Mouse (Mus musculus): ENCODE data around the gene Cadm4. TPM values are rescaled to one million over a fixed set of nuclear protein-coding genes. Genes with fewer than 3 reads are reported as not detected.

Cadm4 gene
- polyA plus RNA-seq (2014; fragmentation: Illumina TruSeq; extraction: RNeasy Lipid Tissue Mini Kit (QIAGEN cat#74804)) = 0.34 TPM

DNA sequence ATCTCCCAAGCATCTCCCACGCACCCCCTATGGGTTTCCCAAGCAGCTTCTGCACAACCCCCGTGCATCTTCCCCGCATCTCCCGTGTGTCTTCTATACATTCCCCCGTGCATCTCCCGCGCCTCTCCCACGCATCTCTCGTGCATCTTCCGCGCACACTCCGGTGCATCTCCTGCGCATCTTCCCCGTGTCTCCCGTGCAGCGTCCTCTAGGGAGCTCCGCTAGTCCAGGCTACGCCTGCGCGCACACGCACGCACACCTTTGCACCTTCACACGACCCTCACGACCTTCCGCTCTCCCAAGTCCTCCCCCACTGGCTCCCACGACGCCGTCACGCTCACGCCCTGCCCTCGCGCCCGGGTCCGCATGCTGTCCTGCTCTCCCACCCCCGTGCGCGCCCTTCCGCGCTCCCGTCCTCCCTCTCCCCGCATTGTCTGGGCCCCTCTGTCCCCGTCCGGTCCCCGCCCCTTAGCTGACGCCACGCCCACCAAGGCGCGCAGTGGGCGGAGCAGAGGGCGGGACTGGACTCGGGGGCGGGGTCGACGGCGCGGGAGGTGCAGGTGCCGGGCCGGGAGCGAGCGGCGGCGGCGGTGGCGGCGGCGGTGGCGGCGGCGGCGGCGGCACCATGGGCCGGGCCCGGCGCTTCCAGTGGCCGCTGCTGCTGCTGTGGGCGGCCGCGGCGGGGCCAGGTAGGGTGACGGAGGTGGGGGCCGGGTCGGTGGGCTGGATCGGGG lies at the start of gene Cadm4:
Gene Cadm4, plus strand, starts transcription at position 550 of the 734 bp plus-strand sequence.

DNA sequence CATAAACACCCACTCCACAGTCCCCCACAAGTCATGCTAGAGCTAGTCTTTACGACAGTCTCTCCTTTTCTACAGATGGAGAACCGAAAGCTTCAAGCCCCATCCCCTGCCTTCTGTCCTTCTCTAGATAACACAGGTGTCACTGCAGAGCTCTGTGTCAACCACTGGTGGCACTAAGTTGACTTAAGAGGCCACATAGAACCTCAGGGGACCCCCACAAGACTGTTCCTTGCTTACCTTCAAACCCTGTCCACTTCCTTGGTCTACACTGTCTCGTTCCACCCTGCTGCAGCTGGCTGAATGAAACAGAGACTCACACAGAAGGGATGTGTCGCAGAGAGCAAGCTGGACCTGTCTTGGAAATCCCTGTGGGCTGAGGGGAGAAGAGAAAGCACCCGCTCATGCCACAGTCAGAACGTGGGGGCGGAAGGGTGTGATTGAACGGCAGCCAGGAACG lies 29.9 kb upstream of the Cadm4 start, which contains the start of gene Irgc1:
Gene Irgc1, minus strand, starts transcription at position 443 of the 457 bp plus-strand sequence.

DNA sequence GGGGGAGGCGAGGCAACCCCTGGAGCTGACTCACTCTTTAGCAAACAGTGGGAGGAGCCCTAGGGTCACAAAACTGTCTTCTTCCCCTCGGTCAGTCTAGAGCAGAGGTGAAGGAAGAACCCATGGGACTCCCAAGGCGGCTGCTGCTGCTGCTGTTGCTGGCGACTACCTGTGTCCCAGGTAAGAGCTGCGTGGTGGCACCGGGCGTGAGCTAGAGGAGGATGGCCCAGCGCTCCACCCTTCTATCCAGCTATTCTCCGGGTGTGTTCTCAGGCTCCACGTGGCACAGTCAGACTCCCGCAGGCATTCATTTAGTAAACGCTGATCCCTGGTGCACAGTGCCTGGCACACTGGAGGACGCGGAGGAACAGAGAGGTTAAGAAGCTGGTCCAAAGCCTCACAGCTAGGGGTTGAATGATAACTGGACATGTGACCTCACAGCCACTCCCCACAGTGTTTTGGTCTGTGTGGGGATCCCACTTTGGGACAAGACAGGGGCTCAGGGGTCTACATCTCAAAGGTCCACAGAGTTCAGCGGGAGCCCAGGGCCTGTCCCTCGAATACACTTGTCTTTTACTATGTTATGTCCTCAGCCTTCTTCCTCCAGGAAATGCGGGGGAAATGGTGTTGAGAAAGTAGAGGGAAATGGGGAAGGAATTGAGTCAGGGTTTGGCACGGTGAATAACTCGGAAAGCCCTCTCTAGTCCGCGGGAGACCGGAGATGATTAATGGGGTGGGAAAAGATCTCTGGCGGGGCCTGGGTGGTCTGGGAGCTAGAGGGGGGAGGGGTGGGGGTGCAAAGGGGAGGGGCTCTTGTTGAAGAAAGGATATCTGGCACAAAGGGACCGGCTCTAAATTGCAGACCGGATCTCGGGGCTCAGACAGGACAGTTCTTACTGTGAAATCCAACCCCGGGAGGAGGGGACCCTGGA lies 19.2 kb upstream of the Cadm4 start, which contains the start of gene Plaur:
Gene Plaur, plus strand, starts transcription at position 97 of the 932 bp plus-strand sequence.

DNA sequence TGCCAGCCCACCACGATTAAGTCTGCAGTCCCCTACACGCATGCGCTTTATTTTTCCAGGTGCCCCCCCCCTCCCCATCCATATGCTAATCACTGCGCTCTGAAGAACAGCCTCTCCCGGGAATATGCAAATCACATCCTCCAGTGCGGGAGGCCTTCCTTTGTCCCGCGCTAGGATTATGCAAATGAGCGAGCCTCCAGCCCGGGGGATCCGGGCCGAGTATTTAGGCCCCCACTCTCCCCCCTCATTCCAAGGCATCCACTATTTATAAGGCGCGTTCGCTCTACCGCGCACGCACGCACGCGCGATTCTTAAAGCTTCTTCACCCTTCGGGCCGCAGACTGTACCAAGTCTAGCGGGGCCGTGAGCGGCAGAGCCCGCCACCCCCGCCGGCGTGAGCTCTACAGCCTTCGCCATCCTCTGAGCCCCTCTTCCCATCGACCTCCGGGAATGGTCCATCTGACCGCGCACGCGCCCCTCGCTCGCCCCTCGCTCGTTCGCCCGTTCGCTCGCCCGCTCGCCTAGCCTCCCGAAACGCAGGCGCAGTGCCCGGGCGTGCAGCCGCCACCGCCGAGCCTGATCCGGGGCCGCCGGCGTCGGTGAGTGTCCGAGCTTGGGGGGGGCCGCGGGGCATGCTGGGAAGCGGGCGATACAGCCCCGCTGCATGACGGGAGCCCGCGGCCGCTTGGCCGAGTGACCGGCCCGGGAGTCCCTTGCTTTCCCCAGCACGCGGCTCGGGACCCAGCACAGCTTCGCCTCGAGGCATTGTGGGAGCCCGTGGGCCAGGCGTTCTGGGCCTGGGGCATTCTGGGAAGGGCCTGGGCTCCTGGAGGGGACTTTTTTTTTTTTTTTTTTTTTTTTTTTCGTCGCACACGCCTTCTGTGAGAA lies 25.3 kb downstream of the Cadm4 start, which contains the start of gene Zfp428:
Gene Zfp428, plus strand, starts transcription at position 169 of the 888 bp plus-strand sequence.

DNA sequence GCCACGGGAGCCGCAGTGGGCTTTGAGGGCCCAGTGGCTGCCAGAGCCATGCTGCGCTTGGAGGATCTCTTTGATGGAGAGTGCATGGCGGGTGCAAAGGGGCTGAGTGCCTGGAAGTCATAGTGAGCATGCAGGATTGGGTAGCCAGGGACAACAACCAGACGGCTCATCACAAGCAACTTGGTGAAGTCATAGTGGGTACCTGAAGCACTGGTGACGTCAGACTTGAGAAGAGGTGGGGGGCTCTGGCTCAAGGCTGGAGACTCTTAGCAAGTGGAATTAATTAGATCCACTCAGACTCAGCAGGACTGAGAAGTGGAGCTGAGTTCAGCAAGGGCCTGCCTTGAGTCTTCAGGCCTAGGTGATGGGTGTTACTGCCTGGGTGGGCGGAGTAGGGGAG lies 30.5 kb downstream of the Cadm4 start, which contains the start of gene AC161166.1:
Gene AC161166.1, minus strand, starts transcription at position 101 of the 400 bp plus-strand sequence.

DNA sequence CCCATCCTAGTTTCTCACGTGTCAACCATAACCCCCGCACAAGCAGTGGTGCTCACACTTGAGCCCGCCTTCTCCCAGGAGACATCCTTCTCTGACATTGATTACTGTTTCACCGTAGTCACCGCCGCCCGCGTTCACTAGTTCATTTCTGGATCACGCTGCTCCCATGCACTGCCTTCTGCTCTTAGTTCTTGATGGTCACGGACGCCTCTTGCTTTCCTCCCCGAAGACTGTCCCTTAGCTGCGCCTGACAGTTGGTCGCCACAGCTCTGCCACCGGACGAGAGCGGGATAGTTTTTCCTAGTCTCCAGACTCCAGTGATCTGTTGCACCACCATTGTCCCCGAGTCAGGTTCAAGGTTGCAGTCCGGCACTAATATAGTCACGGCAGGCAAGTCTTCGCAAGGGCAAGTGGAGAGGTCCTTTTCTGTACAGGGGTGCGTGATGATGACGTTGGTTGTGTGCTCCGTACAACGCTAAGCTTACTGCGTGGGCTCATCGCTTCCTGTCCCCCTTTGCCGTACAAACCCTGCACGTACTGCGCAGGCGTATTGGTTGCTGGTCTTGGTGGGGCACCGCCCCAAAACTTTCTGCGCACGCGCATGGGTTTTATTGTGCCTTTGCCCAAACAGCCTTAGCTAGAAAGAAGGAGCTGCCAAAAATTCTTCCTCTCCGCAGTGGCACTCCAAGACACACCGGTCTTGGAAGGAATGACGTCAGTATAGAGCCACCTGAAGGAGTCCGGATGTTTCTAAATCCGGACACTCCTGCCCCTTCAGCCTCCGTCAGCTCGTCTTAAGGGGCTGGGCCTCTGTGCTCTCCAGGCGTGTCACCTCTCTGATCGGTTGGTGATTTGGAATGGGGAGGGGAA lies 48.5 kb downstream of the Cadm4 start, which contains the start of gene Irgq:
Gene Irgq, plus strand, starts transcription at position 628 of the 870 bp plus-strand sequence.

DNA sequence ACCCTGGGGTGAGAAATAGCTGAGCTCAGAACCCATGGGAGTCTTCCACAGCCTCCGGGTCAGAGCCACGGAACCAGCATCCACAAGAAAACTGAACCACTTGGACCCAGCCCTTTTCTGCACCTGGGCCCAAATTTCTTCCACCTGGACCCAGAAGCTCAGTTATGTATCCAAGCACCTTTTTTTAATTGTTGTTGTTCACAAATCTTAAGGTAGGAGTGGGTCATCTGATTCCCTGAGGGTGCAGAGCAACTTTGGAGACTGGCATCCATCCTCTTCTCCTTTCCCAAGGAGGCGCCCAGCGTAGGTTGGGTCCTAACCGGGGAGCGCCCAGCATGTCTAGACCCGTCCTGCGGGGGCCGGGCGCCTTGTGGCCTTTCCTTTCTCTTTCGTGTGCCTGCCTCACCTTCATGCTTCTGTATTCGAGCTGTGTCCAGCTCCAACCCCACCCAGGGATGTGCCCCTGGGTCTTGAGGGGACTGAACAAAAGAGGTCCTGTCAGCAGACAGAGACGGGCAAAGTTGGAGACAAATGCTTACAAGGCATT lies 64.3 kb downstream of the Cadm4 start, which contains the start of the genes Pinlyp and Xrcc1:
Gene Pinlyp, minus strand, starts transcription at position 51 of the 547 bp plus-strand sequence.
Gene Xrcc1, plus strand, starts transcription at position 222 of the 547 bp plus-strand sequence.

Other genes starting within 250 kb of the Cadm4 start
- gene Zfp109, start 244.5 kb upstream of the Cadm4 start, polyA plus RNA-seq (2014; fragmentation: Illumina TruSeq; extraction: RNeasy Lipid Tissue Mini Kit (QIAGEN cat#74804)) = 5.6 TPM
- gene Zfp108, start 227.2 kb upstream of the Cadm4 start, polyA plus RNA-seq (2014; fragmentation: Illumina TruSeq; extraction: RNeasy Lipid Tissue Mini Kit (QIAGEN cat#74804)) = 7.8 TPM
- 3.8 TPM for gene Zfp93, start 211.6 kb upstream of the Cadm4 start, polyA plus RNA-seq (2014; fragmentation: Illumina TruSeq; extraction: RNeasy Lipid Tissue Mini Kit (QIAGEN cat#74804))
- 11.3 TPM for gene Zfp61, start 180.8 kb upstream of the Cadm4 start, polyA plus RNA-seq (2014; fragmentation: Illumina TruSeq; extraction: RNeasy Lipid Tissue Mini Kit (QIAGEN cat#74804))
- 2.2 TPM for gene Zfp94, start 165.4 kb upstream of the Cadm4 start, polyA plus RNA-seq (2014; fragmentation: Illumina TruSeq; extraction: RNeasy Lipid Tissue Mini Kit (QIAGEN cat#74804))
- not detected for gene Tescl, start 148.1 kb upstream of the Cadm4 start, polyA plus RNA-seq (2014; fragmentation: Illumina TruSeq; extraction: RNeasy Lipid Tissue Mini Kit (QIAGEN cat#74804))
- gene Lypd5, start 132.8 kb upstream of the Cadm4 start, polyA plus RNA-seq (2014; fragmentation: Illumina TruSeq; extraction: RNeasy Lipid Tissue Mini Kit (QIAGEN cat#74804)) = not detected
- gene Kcnn4, start 111.8 kb upstream of the Cadm4 start, polyA plus RNA-seq (2014; fragmentation: Illumina TruSeq; extraction: RNeasy Lipid Tissue Mini Kit (QIAGEN cat#74804)) = not detected
- gene Smg9, start 82.4 kb upstream of the Cadm4 start, polyA plus RNA-seq (2014; fragmentation: Illumina TruSeq; extraction: RNeasy Lipid Tissue Mini Kit (QIAGEN cat#74804)) = not detected
- gene Irgc1, start 29.7 kb upstream of the Cadm4 start, polyA plus RNA-seq (2014; fragmentation: Illumina TruSeq; extraction: RNeasy Lipid Tissue Mini Kit (QIAGEN cat#74804)) = not detected
- 1.0 TPM for gene Plaur, start 19.5 kb upstream of the Cadm4 start, polyA plus RNA-seq (2014; fragmentation: Illumina TruSeq; extraction: RNeasy Lipid Tissue Mini Kit (QIAGEN cat#74804))
- gene Zfp428, start 25.0 kb downstream of the Cadm4 start, polyA plus RNA-seq (2014; fragmentation: Illumina TruSeq; extraction: RNeasy Lipid Tissue Mini Kit (QIAGEN cat#74804)) = 0.80 TPM
- not detected for gene AC161166.1, start 30.4 kb downstream of the Cadm4 start, polyA plus RNA-seq (2014; fragmentation: Illumina TruSeq; extraction: RNeasy Lipid Tissue Mini Kit (QIAGEN cat#74804))
- 7.8 TPM for gene Irgq, start 48.7 kb downstream of the Cadm4 start, polyA plus RNA-seq (2014; fragmentation: Illumina TruSeq; extraction: RNeasy Lipid Tissue Mini Kit (QIAGEN cat#74804))
- not detected for gene Pinlyp, start 64.1 kb downstream of the Cadm4 start, polyA plus RNA-seq (2014; fragmentation: Illumina TruSeq; extraction: RNeasy Lipid Tissue Mini Kit (QIAGEN cat#74804))
- 0.88 TPM for gene Xrcc1, start 64.3 kb downstream of the Cadm4 start, polyA plus RNA-seq (2014; fragmentation: Illumina TruSeq; extraction: RNeasy Lipid Tissue Mini Kit (QIAGEN cat#74804))
- gene Ethe1, start 105.5 kb downstream of the Cadm4 start, polyA plus RNA-seq (2014; fragmentation: Illumina TruSeq; extraction: RNeasy Lipid Tissue Mini Kit (QIAGEN cat#74804)) = 0.31 TPM
- gene Zfp575, start 105.6 kb downstream of the Cadm4 start, polyA plus RNA-seq (2014; fragmentation: Illumina TruSeq; extraction: RNeasy Lipid Tissue Mini Kit (QIAGEN cat#74804)) = not detected
- not detected for gene Phldb3, start 128.7 kb downstream of the Cadm4 start, polyA plus RNA-seq (2014; fragmentation: Illumina TruSeq; extraction: RNeasy Lipid Tissue Mini Kit (QIAGEN cat#74804))
- not detected for gene Lypd3, start 154.5 kb downstream of the Cadm4 start, polyA plus RNA-seq (2014; fragmentation: Illumina TruSeq; extraction: RNeasy Lipid Tissue Mini Kit (QIAGEN cat#74804))
- not detected for gene Tex101, start 194.7 kb downstream of the Cadm4 start, polyA plus RNA-seq (2014; fragmentation: Illumina TruSeq; extraction: RNeasy Lipid Tissue Mini Kit (QIAGEN cat#74804))
- not detected for gene BC049730, start 227.2 kb downstream of the Cadm4 start, polyA plus RNA-seq (2014; fragmentation: Illumina TruSeq; extraction: RNeasy Lipid Tissue Mini Kit (QIAGEN cat#74804))
- not detected for gene Gm4763, start 244.9 kb downstream of the Cadm4 start, polyA plus RNA-seq (2014; fragmentation: Illumina TruSeq; extraction: RNeasy Lipid Tissue Mini Kit (QIAGEN cat#74804))